Mouse (Mus musculus): ENCODE results near the gene Tectb.
"Not testable (repeated sequence)": the region's sequence is repeated elsewhere in the genome, so short reads cannot be mapped to it uniquely, and the experiment has no call there.

- TF ChIP-seq EP300, CTCF (IDR thresholded peaks at IDR 0.05; ENCODE audit: low read depth): not testable (repeated sequence)
Measured at GRCm38 (mm10) chr19:55152274-55152673, 28.3 kb upstream of the Tectb start.

All from liver, postnatal 0 days (tissue).